Mouse (Mus musculus): ENCODE measurements around the gene Dppa4. TPM values are rescaled to one million over a fixed set of nuclear protein-coding genes. Genes with fewer than 3 reads are reported as not detected.

Gene Dppa4
- polyA plus RNA-seq, 1 experiment from 2014 or later: not detected

- ATAC-seq (ENCODE audit: borderline replicate concordance, extremely low read depth, low FRiP score, low TSS enrichment): no peak
- Histone ChIP-seq H3K36me3 (no peaks in the 10 kb centered on the region), H3K9ac (no peak overlapping the region), H3K4me2 (no peak overlapping the region), H3K27ac (no peak overlapping the region), H3K4me3 (no peak overlapping the region), H3K9me3 (no peaks in the 10 kb centered on the region), H3K4me1 (no peaks in the 10 kb centered on the region), H3K27me3 (no peaks in the 10 kb centered on the region)
- WGBS: 72% methylated on average over 3 of the region's 3 CpGs
These were observed 48.3 kb downstream of the Dppa4 start for GRCm38 (mm10) chr16:48331822-48332221.

DNA sequence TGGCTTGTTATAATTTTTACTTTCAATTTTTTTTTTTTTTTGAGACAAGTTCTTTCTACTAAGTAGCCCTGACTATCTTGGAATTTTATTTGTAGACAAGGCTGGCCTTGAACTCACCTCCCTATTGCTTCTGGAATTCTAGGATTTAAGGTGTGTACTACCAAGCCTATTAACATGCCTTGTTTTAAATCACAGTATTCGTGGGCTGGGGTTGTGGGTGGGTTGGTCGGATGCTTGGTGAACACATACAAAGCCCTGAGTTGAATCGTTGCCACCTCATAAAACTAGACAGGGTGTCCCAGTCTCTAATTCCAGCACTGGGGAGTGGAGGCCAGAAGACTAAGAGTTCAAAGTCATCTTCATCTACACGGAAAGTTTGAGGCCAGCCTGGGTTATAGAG is 51.8 kb downstream of the Dppa4 start:
- no peak overlapping the region for H3K4me2 ChIP-seq
- ATAC-seq (ENCODE audit: borderline replicate concordance, extremely low read depth, low FRiP score, low TSS enrichment): no peak
- WGBS: 79% methylated on average over 4 of the region's 4 CpGs
- no peak overlapping the region for H3K9ac ChIP-seq
- H3K27ac ChIP-seq: no peak overlapping the region
- no peaks in the 10 kb centered on the region for H3K9me3 ChIP-seq
- no peaks in the 10 kb centered on the region for H3K36me3 ChIP-seq
- H3K4me3 ChIP-seq: no peak overlapping the region
- H3K27me3 ChIP-seq: no peaks in the 10 kb centered on the region
- no peaks in the 10 kb centered on the region for H3K4me1 ChIP-seq

Other genes starting within 250 kb of the Dppa4 start
- 0.21 and 0.30 TPM in 2 replicates for gene Dppa2, start 20.2 kb downstream of the Dppa4 start, polyA plus RNA-seq (2015; fragmentation: Nextera tagmentation; extraction: Ambion mirVana)
- gene Gm5485, start 128.7 kb downstream of the Dppa4 start, polyA plus RNA-seq (2015; fragmentation: Nextera tagmentation; extraction: Ambion mirVana): not detected in 2 replicates
- gene Morc1, start 147.5 kb downstream of the Dppa4 start, polyA plus RNA-seq (2015; fragmentation: Nextera tagmentation; extraction: Ambion mirVana): 0.21 and 0.30 TPM in 2 replicates